Mouse (Mus musculus) gastrocnemius, adult 2 months (tissue): ENCODE measurements around the gene Snta1. TPM values are rescaled to one million over a fixed set of nuclear protein-coding genes. Genes with fewer than 3 reads are reported as not detected.
"Not testable (repeated sequence)": the region's sequence is repeated elsewhere in the genome, so short reads cannot be mapped to it uniquely, and the experiment has no call there.

Experiments used
- DNase-seq: peaks from one replicate; pipeline ENCODE4 v3.0.0; 2022
- H3K27ac ChIP-seq: fragments of 200-600 bp; 2 replicates; pipeline ENCODE4 v1.8.1; 2022; ENCODE audit warnings: mild to moderate bottlenecking
- H3K4me3 ChIP-seq: fragments of 200-600 bp; 2 replicates; pipeline ENCODE4 v1.8.1; 2022; ENCODE audit warnings: mild to moderate bottlenecking, moderate library complexity
- CTCF ChIP-seq: fragments of 200-600 bp; IDR thresholded peaks from 2 replicates; pipeline ENCODE4 v1.8.1; 2022; ENCODE audit warnings: antibody characterized with exemption, mild to moderate bottlenecking, moderate library complexity
- intact Hi-C: fragments of 180-260 bp; cut with DNase I; formaldehyde crosslinking; loops from one replicate; pipeline ENCODE4 v1.15.1; 2025
- total RNA-seq, 2 experiments: library from RNA; stranded (reverse); gene quantifications; 2 replicates each; pipeline ENCODE4 v1.2.3; 2021

Gene Snta1
- total RNA-seq, 2 experiments from 2014 or later: 245 to 247 TPM

GRCm38 (mm10) chr2:154390180-154390964 lies 17.5 kb downstream of the Snta1 start:
- Histone ChIP-seq H3K4me3 (no peak overlapping the region), H3K27ac (peak overlapping the region; percentile 97)
- peak; percentile 97 for DNase-seq
- intact Hi-C loops: loop anchor here (1.0 kb wide), 2 partner anchors 15 kb away; no protein-coding TSS in a partner anchor
- TF ChIP-seq CTCF: no peak

- TF ChIP-seq CTCF: no peak
- H3K27ac ChIP-seq: peak overlapping the region; percentile 94
- intact Hi-C loops: no loop called here
- no peak for DNase-seq
- H3K4me3 ChIP-seq: no peak overlapping the region
Measured at GRCm38 (mm10) chr2:154379103-154379502, 28.8 kb downstream of the Snta1 start.

- peak overlapping the region; percentile 16 for H3K4me3 ChIP-seq
- H3K27ac ChIP-seq: peak overlapping the region; percentile 94
- TF ChIP-seq CTCF: no peak
- intact Hi-C loops: loop anchor here (1.0 to 2.0 kb wide), 2 partner anchors 15 to 32 kb away; no protein-coding TSS in a partner anchor
- peak; percentile 92 for DNase-seq
Measured at GRCm38 (mm10) chr2:154374807-154375601, 32.9 kb downstream of the Snta1 start.

GRCm38 (mm10) chr2:154373961-154374632 lies 33.8 kb downstream of the Snta1 start:
- peak; percentile 78 for DNase-seq
- Histone ChIP-seq H3K4me3 (no peak overlapping the region; the same call in 1 of the 2 replicates), H3K27ac (peak overlapping the region; percentile 94)
- intact Hi-C loops: loop anchor here (2.0 kb wide), 1 partner anchor 33 kb away; no protein-coding TSS in a partner anchor
- peak; percentile 84 for TF ChIP-seq CTCF

GRCm38 (mm10) chr2:154372842-154373500 lies 34.9 kb downstream of the Snta1 start, which contains the start of gene Cdk5rap1:
Gene Cdk5rap1, minus strand, starts transcription at chr2:154373010.
- no peak for TF ChIP-seq CTCF
- no peak for DNase-seq
- intact Hi-C loops: no loop called here
- peak within 1 kb of the TSS; percentile 76 for H3K4me3 ChIP-seq
- H3K27ac ChIP-seq: peak within 1 kb of the TSS; percentile 94

GRCm38 (mm10) chr2:154372151-154372829 lies 35.6 kb downstream of the Snta1 start:
- H3K27ac ChIP-seq: peak overlapping the region; percentile 94
- peak overlapping the region; percentile 76 for H3K4me3 ChIP-seq
- DNase-seq: peak; percentile 92
- peak; percentile 16; the same call in 1 of the 2 replicates for TF ChIP-seq CTCF
- intact Hi-C loops: no loop called here

GRCm38 (mm10) chr2:154367510-154367909 lies 40.4 kb downstream of the Snta1 start:
- Histone ChIP-seq H3K4me3 (no peak overlapping the region), H3K27ac (no peak overlapping the region)
- no peak for TF ChIP-seq CTCF
- no peak for DNase-seq
- intact Hi-C loops: no loop called here

GRCm38 (mm10) chr2:154354000-154354425 lies 53.9 kb downstream of the Snta1 start:
- DNase-seq, intact Hi-C loops: not testable (repeated sequence)
- peak overlapping the region; percentile 66; the same call in 1 of the 2 replicates for H3K27ac ChIP-seq
- H3K4me3 ChIP-seq: peak overlapping the region; percentile 53

GRCm38 (mm10) chr2:154348152-154348551 lies 59.7 kb downstream of the Snta1 start:
- Histone ChIP-seq H3K27ac (no peak overlapping the region), H3K4me3 (no peak overlapping the region)
- no peak for TF ChIP-seq CTCF
- intact Hi-C loops: no loop called here
- no peak for DNase-seq

- no peak for DNase-seq
- TF ChIP-seq CTCF: no peak
Measured at GRCm38 (mm10) chr2:154339356-154339755, 68.5 kb downstream of the Snta1 start.

GRCm38 (mm10) chr2:154338161-154338560 lies 69.7 kb downstream of the Snta1 start:
- intact Hi-C loops: no loop called here
- no peak for TF ChIP-seq CTCF
- H3K27ac ChIP-seq: no peak overlapping the region
- no peak for DNase-seq
- no peak overlapping the region for H3K4me3 ChIP-seq

More at GRCm38 (mm10) chr2:154339356-154339755, 68.5 kb downstream of the Snta1 start:
- intact Hi-C loops: no loop called here
- Histone ChIP-seq H3K4me3 (no peak overlapping the region), H3K27ac (no peak overlapping the region)
